ENCODE assay signal across 20 mouse cellular contexts in genomic region chr7:3166270-3166669, GRCm38 (mm10).
"Had no signal": no experiment of that assay in that cellular context is flagged by ENCODE, and none has a peak within 500 bp of the region (broad histone marks: within the 10 kb centered on the region; RNA-seq: fewer than 3 reads in every experiment).

No protein-coding gene starts in this region.

- H3K9me3 ChIP-seq: heart, embryonic 10.5 days; hindbrain, embryonic 13.5 days; hindbrain, embryonic 15.5 days; kidney, embryonic 15.5 days; limb, embryonic 13.5 days; limb, embryonic 15.5 days; liver, embryonic 12.5 days had no signal

- H3K27me3 ChIP-seq: heart, embryonic 12.5 days; hindbrain, embryonic 13.5 days; hindbrain, embryonic 15.5 days; kidney, embryonic 15.5 days; limb, embryonic 13.5 days; limb, embryonic 15.5 days; liver, embryonic 12.5 days had no signal

- H3K4me1 ChIP-seq: heart, embryonic 10.5 days; heart, embryonic 12.5 days; hindbrain, embryonic 13.5 days; hindbrain, embryonic 15.5 days; kidney, embryonic 15.5 days; limb, embryonic 13.5 days; limb, embryonic 15.5 days; liver, embryonic 12.5 days had no signal

- H3K36me3 ChIP-seq: heart, embryonic 10.5 days; heart, embryonic 12.5 days; hindbrain, embryonic 13.5 days; hindbrain, embryonic 15.5 days; kidney, embryonic 15.5 days; limb, embryonic 13.5 days; limb, embryonic 15.5 days; liver, embryonic 12.5 days had no signal

- H3K4me3 ChIP-seq: gastrocnemius, adult 2 months; heart, embryonic 10.5 days; heart, embryonic 12.5 days; hindbrain, embryonic 13.5 days; hindbrain, embryonic 15.5 days; kidney, embryonic 15.5 days; limb, embryonic 13.5 days; limb, embryonic 15.5 days; liver, embryonic 12.5 days had no signal

- DNase-seq: gastrocnemius, adult 2 months; gastrocnemius, postnatal 10 days; gastrocnemius, postnatal 25 days; heart, adult 18-20 months; heart, postnatal 14 days; heart, postnatal 36 days; kidney, adult 11 months; kidney, adult 2 months; kidney, adult 9 months; kidney, postnatal 14 days; kidney, postnatal 36 days; left cerebral cortex, postnatal 4 days had no signal
